In the genomic region with DNA sequence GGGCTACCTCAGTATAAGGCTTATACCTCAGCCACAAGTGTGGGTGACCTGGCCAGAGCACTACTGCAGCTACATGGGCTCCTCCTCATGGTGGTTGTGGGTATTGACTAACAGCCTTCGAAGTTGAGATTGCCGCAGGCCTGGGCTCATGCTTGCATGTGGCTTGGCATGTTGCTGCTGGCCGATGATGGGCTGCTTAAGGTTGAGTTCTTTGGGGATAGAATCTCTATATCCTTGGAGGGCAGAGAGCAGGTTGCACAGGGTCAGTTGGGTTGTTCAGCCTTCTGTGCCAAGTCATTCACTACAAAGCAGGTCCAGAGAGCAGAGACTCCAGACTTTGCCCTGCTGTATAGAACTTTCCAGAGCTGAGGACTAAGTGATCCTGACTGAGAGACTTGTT, we compare ENCODE assay signal across 10 mouse cellular contexts. TPM values are rescaled to one million over a fixed set of nuclear protein-coding genes. Genes with fewer than 3 reads are reported as not detected.
DNase-seq lines count a peak whose midpoint lies in the region; ATAC-seq and TF ChIP-seq lines count a peak whose summit lies in the region.
"Had no signal": no experiment of that assay in that cellular context is flagged by ENCODE, and none has a peak within 500 bp of the region (broad histone marks: within the 10 kb centered on the region; RNA-seq: fewer than 3 reads in every experiment).

No protein-coding gene starts in this region.

- peaks cover 18% of the 10 kb centered on the region; the same call in 1 of the 2 replicates for H3K36me3 ChIP-seq in thymus, adult 2 months (ENCODE audit: control insufficient read depth, insufficient read depth, low read length)
- H3K36me3 ChIP-seq in liver, embryonic 12.5 days = peaks cover 57% of the 10 kb centered on the region
- no peaks in the 10 kb centered on the region; the same call in 1 of the 2 replicates for H3K36me3 ChIP-seq in stomach, embryonic 16.5 days (ENCODE audit: control insufficient read depth, insufficient read depth, low read length)
- H3K36me3 ChIP-seq in midbrain, embryonic 10.5 days = peaks cover 95% of the 10 kb centered on the region

- WGBS in cerebellum, adult 2 months = 74% methylated on average over 3 of the region's 3 CpGs
- 87% methylated on average over 3 of the region's 3 CpGs for WGBS in thymus, adult 2 months
- WGBS in liver, embryonic 12.5 days (ENCODE audit: insufficient replicate concordance) = 68% methylated on average over 3 of the region's 3 CpGs
- 75% methylated on average over 3 of the region's 3 CpGs for WGBS in stomach, embryonic 16.5 days
- 64% methylated on average over 3 of the region's 3 CpGs for WGBS in midbrain, embryonic 10.5 days

- H3K9ac ChIP-seq in liver, embryonic 12.5 days = no peak overlapping the region
- H3K9ac ChIP-seq in stomach, embryonic 16.5 days (ENCODE audit: low read length) = no peak overlapping the region
- H3K9ac ChIP-seq: embryonic facial prominence, embryonic 15.5 days; liver, embryonic 15.5 days had no signal

- H3K4me3 ChIP-seq in cerebellum, adult 2 months (replicated peaks; ENCODE audit: insufficient read depth, low read depth, low read length) = no peak overlapping the region
- no peak overlapping the region for H3K4me3 ChIP-seq in thymus, adult 2 months (ENCODE audit: control insufficient read depth, insufficient read depth, low read length)
- no peak overlapping the region for H3K4me3 ChIP-seq in liver, embryonic 12.5 days
- no peak overlapping the region for H3K4me3 ChIP-seq in stomach, embryonic 16.5 days (replicated peaks; ENCODE audit: low read length)
- H3K4me3 ChIP-seq in midbrain, embryonic 10.5 days = no peak overlapping the region
- H3K4me3 ChIP-seq: embryonic facial prominence, embryonic 15.5 days; liver, embryonic 15.5 days had no signal

- no peak overlapping the region for H3K4me2 ChIP-seq in liver, embryonic 12.5 days
- H3K4me2 ChIP-seq in stomach, embryonic 16.5 days (ENCODE audit: low read depth, low read length) = no peak overlapping the region
- H3K4me2 ChIP-seq: embryonic facial prominence, embryonic 15.5 days; liver, embryonic 15.5 days had no signal

- H3K27ac ChIP-seq in cerebellum, adult 2 months (ENCODE audit: insufficient read depth, low read length) = no peak overlapping the region
- no peak overlapping the region for H3K27ac ChIP-seq in thymus, adult 2 months (ENCODE audit: control insufficient read depth, insufficient read depth, low read length)
- no peak overlapping the region for H3K27ac ChIP-seq in liver, embryonic 12.5 days
- no peak overlapping the region for H3K27ac ChIP-seq in stomach, embryonic 16.5 days (ENCODE audit: low read length)
- H3K27ac ChIP-seq in midbrain, embryonic 10.5 days (replicated peaks) = no peak overlapping the region
- H3K27ac ChIP-seq: embryonic facial prominence, embryonic 15.5 days; liver, embryonic 15.5 days had no signal

- TF ChIP-seq POLR2A in cerebellum, adult 2 months (IDR thresholded peaks at IDR 0.05; ENCODE audit: borderline replicate concordance, insufficient read depth, low read length) = no peak
- TF ChIP-seq POLR2A in thymus, adult 2 months (IDR thresholded peaks at IDR 0.05; ENCODE audit: control insufficient read depth, extremely low read depth, insufficient read depth, low read length, poor library complexity) = no peak

- DNase-seq in cerebellum, adult 2 months = no peak
- DNase-seq in cerebellum, adult 11 months = no peak
- peak; percentile 37 for DNase-seq in thymus, postnatal 4 days
- no peak for DNase-seq in thymus, adult 2 months
- DNase-seq in midbrain, embryonic 10.5 days (ENCODE audit: low spot score) = no peak
- DNase-seq in left cerebral cortex, adult 9 months (ENCODE audit: low spot score in 2 of 2) = no peak

- peak; percentile 44; the same call in 1 of the 2 replicates for TF ChIP-seq CTCF in cerebellum, adult 2 months (IDR thresholded peaks at IDR 0.05; ENCODE audit: borderline replicate concordance, insufficient read depth, low read depth, low read length)
- no peak for TF ChIP-seq CTCF in thymus, adult 2 months (IDR thresholded peaks at IDR 0.05; ENCODE audit: borderline replicate concordance, control insufficient read depth, extremely low read depth, insufficient read depth, low read length, poor library complexity)

- 0 out of 2 replicates have a peak, but pooled peaks have one; percentile 19 for ATAC-seq in liver, embryonic 12.5 days
- ATAC-seq in stomach, embryonic 16.5 days (ENCODE audit: insufficient read depth, low FRiP score) = 0 out of 2 replicates have a peak, but pooled peaks have one; percentile 31

- no peaks in the 10 kb centered on the region for H3K9me3 ChIP-seq in liver, embryonic 12.5 days (replicated peaks)
- H3K9me3 ChIP-seq in stomach, embryonic 16.5 days (replicated peaks; ENCODE audit: control insufficient read depth, low read length) = no peaks in the 10 kb centered on the region
- no peaks in the 10 kb centered on the region for H3K9me3 ChIP-seq in midbrain, embryonic 10.5 days (replicated peaks)
- H3K9me3 ChIP-seq: embryonic facial prominence, embryonic 15.5 days; liver, embryonic 15.5 days had no signal

- H3K27me3 ChIP-seq in cerebellum, adult 2 months (ENCODE audit: control insufficient read depth, insufficient read depth, low read length) = no peaks in the 10 kb centered on the region
- no peaks in the 10 kb centered on the region for H3K27me3 ChIP-seq in thymus, adult 2 months (ENCODE audit: control insufficient read depth, insufficient read depth, low read length)
- H3K27me3 ChIP-seq in liver, embryonic 12.5 days (replicated peaks) = no peaks in the 10 kb centered on the region
- H3K27me3 ChIP-seq in stomach, embryonic 16.5 days (ENCODE audit: control insufficient read depth, insufficient read depth, low read length) = no peaks in the 10 kb centered on the region
- H3K27me3 ChIP-seq in midbrain, embryonic 10.5 days (ENCODE audit: low read depth, poor library complexity, severe bottlenecking) = no peaks in the 10 kb centered on the region
- H3K27me3 ChIP-seq: embryonic facial prominence, embryonic 15.5 days; liver, embryonic 15.5 days had no signal

- H3K4me1 ChIP-seq in cerebellum, adult 2 months (ENCODE audit: control insufficient read depth, insufficient read depth, low read length) = peaks cover 6% of the 10 kb centered on the region; the same call in 1 of the 2 replicates
- peaks cover 5% of the 10 kb centered on the region; the same call in 1 of the 2 replicates for H3K4me1 ChIP-seq in thymus, adult 2 months (replicated peaks; ENCODE audit: control insufficient read depth, insufficient read depth, low read length)
- peaks cover 18% of the 10 kb centered on the region for H3K4me1 ChIP-seq in liver, embryonic 12.5 days
- no peaks in the 10 kb centered on the region for H3K4me1 ChIP-seq in stomach, embryonic 16.5 days (ENCODE audit: control insufficient read depth, insufficient read depth, low read length)
- no peaks in the 10 kb centered on the region for H3K4me1 ChIP-seq in midbrain, embryonic 10.5 days

RNA-seq across cellular contexts. Expression of gene Aspscr1, which starts 7.1 kb away (rescaled TPM):
- polyA plus RNA-seq in cerebellum, adult 2 months (2012; rRNA removed) = 56.1 and 59.4 TPM in 2 replicates
- 170 and 183 TPM in 2 replicates for polyA plus RNA-seq in thymus, adult 2 months (2012; rRNA removed)
- 65.1 and 65.2 TPM in 2 replicates for polyA plus RNA-seq in liver, embryonic 12.5 days (2016; fragmentation: Nextera tagmentation; extraction: Ambion mirVana)
- polyA plus RNA-seq in stomach, embryonic 16.5 days (2015; fragmentation: Nextera tagmentation; extraction: Ambion mirVana) = 102 and 104 TPM in 2 replicates
- polyA plus RNA-seq in midbrain, embryonic 10.5 days (2016; fragmentation: Nextera tagmentation; extraction: Ambion mirVana) = 150 and 161 TPM in 2 replicates

RNA-seq across cellular contexts. Expression of gene Notum, which starts 18.9 kb away (rescaled TPM):
- polyA plus RNA-seq in cerebellum, adult 2 months (2012; rRNA removed) = 5.9 TPM in 2 replicates
- 0.24 and 0.89 TPM in 2 replicates for polyA plus RNA-seq in thymus, adult 2 months (2012; rRNA removed)
- 0.31 and 0.38 TPM in 2 replicates for polyA plus RNA-seq in liver, embryonic 12.5 days (2016; fragmentation: Nextera tagmentation; extraction: Ambion mirVana)
- polyA plus RNA-seq in stomach, embryonic 16.5 days (2015; fragmentation: Nextera tagmentation; extraction: Ambion mirVana) = 2.1 and 2.5 TPM in 2 replicates
- 3.3 and 3.6 TPM in 2 replicates for polyA plus RNA-seq in midbrain, embryonic 10.5 days (2016; fragmentation: Nextera tagmentation; extraction: Ambion mirVana)

RNA-seq across cellular contexts. Expression of gene Myadml2, which starts 32.0 kb away (rescaled TPM):
- polyA plus RNA-seq in cerebellum, adult 2 months (2012; rRNA removed) = 3.3 and 4.5 TPM in 2 replicates
- polyA plus RNA-seq in thymus, adult 2 months (2012; rRNA removed) = 1.2 and 3.2 TPM in 2 replicates
- polyA plus RNA-seq in liver, embryonic 12.5 days (2016; fragmentation: Nextera tagmentation; extraction: Ambion mirVana) = 0.23 and 0.47 TPM in 2 replicates
- 1.4 TPM in 1 of 2 replicates, not detected in the other for polyA plus RNA-seq in stomach, embryonic 16.5 days (2015; fragmentation: Nextera tagmentation; extraction: Ambion mirVana)
- polyA plus RNA-seq in midbrain, embryonic 10.5 days (2016; fragmentation: Nextera tagmentation; extraction: Ambion mirVana) = 0.15 TPM in 1 of 2 replicates, not detected in the other

RNA-seq across cellular contexts. Expression of gene Cenpx, which starts 33.6 kb away (rescaled TPM):
- 40.1 and 43.0 TPM in 2 replicates for polyA plus RNA-seq in cerebellum, adult 2 months (2012; rRNA removed)
- 103 and 112 TPM in 2 replicates for polyA plus RNA-seq in thymus, adult 2 months (2012; rRNA removed)
- polyA plus RNA-seq in liver, embryonic 12.5 days (2016; fragmentation: Nextera tagmentation; extraction: Ambion mirVana) = 130 and 137 TPM in 2 replicates
- polyA plus RNA-seq in stomach, embryonic 16.5 days (2015; fragmentation: Nextera tagmentation; extraction: Ambion mirVana) = 138 and 153 TPM in 2 replicates
- 132 and 133 TPM in 2 replicates for polyA plus RNA-seq in midbrain, embryonic 10.5 days (2016; fragmentation: Nextera tagmentation; extraction: Ambion mirVana)

RNA-seq across cellular contexts. Expression of gene Lrrc45, which starts 33.8 kb away (rescaled TPM):
- polyA plus RNA-seq in cerebellum, adult 2 months (2012; rRNA removed) = 86.6 and 96.0 TPM in 2 replicates
- polyA plus RNA-seq in thymus, adult 2 months (2012; rRNA removed) = 69.2 and 77.3 TPM in 2 replicates
- 23.3 and 23.6 TPM in 2 replicates for polyA plus RNA-seq in liver, embryonic 12.5 days (2016; fragmentation: Nextera tagmentation; extraction: Ambion mirVana)
- polyA plus RNA-seq in stomach, embryonic 16.5 days (2015; fragmentation: Nextera tagmentation; extraction: Ambion mirVana) = 59.1 and 62.9 TPM in 2 replicates
- polyA plus RNA-seq in midbrain, embryonic 10.5 days (2016; fragmentation: Nextera tagmentation; extraction: Ambion mirVana) = 57.0 and 57.7 TPM in 2 replicates
